Mouse (Mus musculus): ENCODE results near the gene B9d1. TPM values are rescaled to one million over a fixed set of nuclear protein-coding genes. Genes with fewer than 3 reads are reported as not detected.

The B9d1 gene
- total RNA-seq, 1 experiment: 84.7 TPM

- H3K4me1 ChIP-seq (ENCODE audit: control insufficient read depth in 2 of 2, insufficient read depth in 2 of 2, low read length in 2 of 2, poor library complexity in 1 of 2): peaks cover 0 to 30% of the 10 kb centered on the region in 2 experiments; a peak in 3 of 4 replicates
- in situ Hi-C loops (cut with MboI; ENCODE audit: low sequenced_read_pairs in 2 of 2, unreplicated experiment in 2 of 2): no loop called here
- no peak for DNase-seq (ENCODE audit: low read depth, low spot score)
- TF ChIP-seq MAFK (IDR thresholded peaks at IDR 0.05; ENCODE audit: insufficient read depth, low read depth, low read length) (no peak), ZNF384 (IDR thresholded peaks at IDR 0.05; ENCODE audit: low read depth, low read length) (no peak), CHD2 (IDR thresholded peaks at IDR 0.05; ENCODE audit: low read depth, low read length) (no peak), HCFC1 (IDR thresholded peaks at IDR 0.05; ENCODE audit: borderline replicate concordance, insufficient read depth, low read length) (no peak), ZC3H11A (IDR thresholded peaks at IDR 0.05; ENCODE audit: borderline replicate concordance, low read depth, low read length) (no peak)
- no peaks in the 10 kb centered on the region for H3K9me3 ChIP-seq (ENCODE audit: control insufficient read depth, insufficient read depth, low read depth, low read length)
- H3K9ac ChIP-seq (ENCODE audit: insufficient read depth, low read depth, low read length, poor library complexity, severe bottlenecking): no peak overlapping the region; the same call in 1 of the 2 replicates
- peaks cover 17% of the 10 kb centered on the region for H3K36me3 ChIP-seq (ENCODE audit: control insufficient read depth, insufficient read depth, low read length, poor library complexity, severe bottlenecking)
- no peak overlapping the region for H3K4me3 ChIP-seq (ENCODE audit: insufficient read depth in 1 of 2, low read depth in 1 of 2, low read length in 2 of 2, poor library complexity in 1 of 2, severe bottlenecking in 1 of 2)
- H3K27ac ChIP-seq (ENCODE audit: insufficient read depth, low read depth, low read length, poor library complexity, severe bottlenecking): no peak overlapping the region; the same call in 1 of the 2 replicates
Observed at GRCm38 (mm10) chr11:61536952-61537351, 32.0 kb downstream of the B9d1 start.

DNA sequence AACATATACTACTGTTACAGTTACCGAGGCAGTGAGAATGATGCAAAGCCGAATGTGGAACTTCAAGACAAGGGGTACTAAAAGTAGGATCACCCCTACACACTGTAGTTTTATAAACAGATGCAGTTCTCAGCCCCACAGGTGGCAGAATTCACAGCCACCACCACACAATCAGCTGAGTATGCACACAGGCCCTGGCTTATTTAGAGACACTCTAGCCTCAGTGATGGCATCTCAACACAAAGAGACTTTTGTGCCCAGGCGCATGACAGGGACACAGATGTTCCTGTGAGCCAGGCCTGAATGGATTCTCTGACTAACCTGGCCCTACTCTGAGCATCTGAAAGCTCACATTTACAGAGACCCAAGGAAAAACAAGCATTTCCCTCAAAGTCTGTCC, 32.4 kb downstream of the B9d1 start:
- H3K27ac ChIP-seq (ENCODE audit: insufficient read depth, low read depth, low read length, poor library complexity, severe bottlenecking): peak overlapping the region; percentile 4; the same call in 1 of the 2 replicates
- in situ Hi-C loops (cut with MboI; ENCODE audit: low sequenced_read_pairs in 2 of 2, unreplicated experiment in 2 of 2): no loop called here

GRCm38 (mm10) chr11:61540642-61541041, 35.7 kb downstream of the B9d1 start:
- Histone ChIP-seq H3K27ac (ENCODE audit: insufficient read depth, low read depth, low read length, poor library complexity, severe bottlenecking) (no peak overlapping the region), H3K4me3 (ENCODE audit: insufficient read depth in 1 of 2, low read depth in 1 of 2, low read length in 2 of 2, poor library complexity in 1 of 2, severe bottlenecking in 1 of 2) (no peak overlapping the region), H3K4me1 (ENCODE audit: control insufficient read depth in 2 of 2, insufficient read depth in 2 of 2, low read length in 2 of 2, poor library complexity in 1 of 2) (peaks cover 0 to 35% of the 10 kb centered on the region in 2 experiments; a peak in 3 of 4 replicates), H3K36me3 (ENCODE audit: control insufficient read depth, insufficient read depth, low read length, poor library complexity, severe bottlenecking) (peaks cover 16% of the 10 kb centered on the region), H3K9ac (ENCODE audit: insufficient read depth, low read depth, low read length, poor library complexity, severe bottlenecking) (no peak overlapping the region), H3K9me3 (ENCODE audit: control insufficient read depth, insufficient read depth, low read depth, low read length) (no peaks in the 10 kb centered on the region)
- TF ChIP-seq CHD2 (IDR thresholded peaks at IDR 0.05; ENCODE audit: low read depth, low read length) (no peak), ZNF384 (IDR thresholded peaks at IDR 0.05; ENCODE audit: low read depth, low read length) (no peak), ZC3H11A (IDR thresholded peaks at IDR 0.05; ENCODE audit: borderline replicate concordance, low read depth, low read length) (no peak), HCFC1 (IDR thresholded peaks at IDR 0.05; ENCODE audit: borderline replicate concordance, insufficient read depth, low read length) (no peak), MAFK (IDR thresholded peaks at IDR 0.05; ENCODE audit: insufficient read depth, low read depth, low read length) (no peak)
- in situ Hi-C loops (cut with MboI; ENCODE audit: low sequenced_read_pairs in 2 of 2, unreplicated experiment in 2 of 2): no loop called here
- no peak for DNase-seq (ENCODE audit: low read depth, low spot score)

More for the DNA sequence above, 32.4 kb downstream of the B9d1 start:
- no peak for DNase-seq (ENCODE audit: low read depth, low spot score)
- Histone ChIP-seq H3K9ac (ENCODE audit: insufficient read depth, low read depth, low read length, poor library complexity, severe bottlenecking) (no peak overlapping the region; the same call in 1 of the 2 replicates), H3K4me3 (ENCODE audit: insufficient read depth in 1 of 2, low read depth in 1 of 2, low read length in 2 of 2, poor library complexity in 1 of 2, severe bottlenecking in 1 of 2) (no peak overlapping the region), H3K4me1 (ENCODE audit: control insufficient read depth in 2 of 2, insufficient read depth in 2 of 2, low read length in 2 of 2, poor library complexity in 1 of 2) (peaks cover 0 to 31% of the 10 kb centered on the region in 2 experiments; a peak in 3 of 4 replicates), H3K9me3 (ENCODE audit: control insufficient read depth, insufficient read depth, low read depth, low read length) (no peaks in the 10 kb centered on the region), H3K36me3 (ENCODE audit: control insufficient read depth, insufficient read depth, low read length, poor library complexity, severe bottlenecking) (peaks cover 17% of the 10 kb centered on the region)
- no peak for TF ChIP-seq ZC3H11A (IDR thresholded peaks at IDR 0.05; ENCODE audit: borderline replicate concordance, low read depth, low read length)

GRCm38 (mm10) chr11:61541106-61541505, 36.2 kb downstream of the B9d1 start:
- Histone ChIP-seq H3K4me3 (ENCODE audit: insufficient read depth in 1 of 2, low read depth in 1 of 2, low read length in 2 of 2, poor library complexity in 1 of 2, severe bottlenecking in 1 of 2) (no peak overlapping the region), H3K27ac (ENCODE audit: insufficient read depth, low read depth, low read length, poor library complexity, severe bottlenecking) (no peak overlapping the region), H3K4me1 (ENCODE audit: control insufficient read depth in 2 of 2, insufficient read depth in 2 of 2, low read length in 2 of 2, poor library complexity in 1 of 2) (peaks cover 0 to 35% of the 10 kb centered on the region in 2 experiments; a peak in 3 of 4 replicates), H3K36me3 (ENCODE audit: control insufficient read depth, insufficient read depth, low read length, poor library complexity, severe bottlenecking) (peaks cover 17% of the 10 kb centered on the region), H3K9me3 (ENCODE audit: control insufficient read depth, insufficient read depth, low read depth, low read length) (no peaks in the 10 kb centered on the region), H3K9ac (ENCODE audit: insufficient read depth, low read depth, low read length, poor library complexity, severe bottlenecking) (no peak overlapping the region)
- no peak for DNase-seq (ENCODE audit: low read depth, low spot score)
- TF ChIP-seq ZNF384 (IDR thresholded peaks at IDR 0.05; ENCODE audit: low read depth, low read length) (no peak), HCFC1 (IDR thresholded peaks at IDR 0.05; ENCODE audit: borderline replicate concordance, insufficient read depth, low read length) (no peak), CHD2 (IDR thresholded peaks at IDR 0.05; ENCODE audit: low read depth, low read length) (no peak)
- in situ Hi-C loops (cut with MboI; ENCODE audit: low sequenced_read_pairs in 2 of 2, unreplicated experiment in 2 of 2): no loop called here

- no peaks in the 10 kb centered on the region for H3K9me3 ChIP-seq (ENCODE audit: control insufficient read depth, insufficient read depth, low read depth, low read length)
- DNase-seq (ENCODE audit: low read depth, low spot score): no peak
- H3K4me1 ChIP-seq (ENCODE audit: control insufficient read depth in 2 of 2, insufficient read depth in 2 of 2, low read length in 2 of 2, poor library complexity in 1 of 2): peaks cover 0 to 18% of the 10 kb centered on the region in 2 experiments; a peak in 3 of 4 replicates
- in situ Hi-C loops (cut with MboI; ENCODE audit: low sequenced_read_pairs in 2 of 2, unreplicated experiment in 2 of 2): no loop called here
- no peak overlapping the region for H3K27ac ChIP-seq (ENCODE audit: insufficient read depth, low read depth, low read length, poor library complexity, severe bottlenecking)
- no peak overlapping the region for H3K4me3 ChIP-seq (ENCODE audit: insufficient read depth in 1 of 2, low read depth in 1 of 2, low read length in 2 of 2, poor library complexity in 1 of 2, severe bottlenecking in 1 of 2)
- TF ChIP-seq ZNF384 (IDR thresholded peaks at IDR 0.05; ENCODE audit: low read depth, low read length) (no peak), HCFC1 (IDR thresholded peaks at IDR 0.05; ENCODE audit: borderline replicate concordance, insufficient read depth, low read length) (no peak), ZC3H11A (IDR thresholded peaks at IDR 0.05; ENCODE audit: borderline replicate concordance, low read depth, low read length) (no peak), MAFK (IDR thresholded peaks at IDR 0.05; ENCODE audit: insufficient read depth, low read depth, low read length) (no peak), CHD2 (IDR thresholded peaks at IDR 0.05; ENCODE audit: low read depth, low read length) (no peak)
- no peak overlapping the region for H3K9ac ChIP-seq (ENCODE audit: insufficient read depth, low read depth, low read length, poor library complexity, severe bottlenecking)
- H3K36me3 ChIP-seq (ENCODE audit: control insufficient read depth, insufficient read depth, low read length, poor library complexity, severe bottlenecking): peaks cover 16% of the 10 kb centered on the region; the same call in 1 of the 2 replicates
Observed at GRCm38 (mm10) chr11:61545586-61545985, 40.6 kb downstream of the B9d1 start.

All from ES-E14 (cell line).